Mouse (Mus musculus) CH12.LX (cell line): ENCODE measurements around the gene Rgs5.

ENCODE experiments used
- MAZ ChIP-seq: IDR thresholded peaks from 2 replicates; pipeline ENCODE4 v1.6.1; 2012; ENCODE audit warnings: low read depth, mild to moderate bottlenecking, inconsistent platforms, low read length, improper control_type of control experiment, moderate library complexity
- RCOR1 ChIP-seq: conservative IDR thresholded peaks from 2 replicates; pipeline ENCODE4 v1.6.1; 2012; ENCODE audit warnings: low read depth, mild to moderate bottlenecking, inconsistent platforms, low read length, improper control_type of control experiment
- ZKSCAN1 ChIP-seq: IDR thresholded peaks from 2 replicates; pipeline ENCODE4 v1.6.1; 2012; ENCODE audit warnings: low read depth, inconsistent platforms, low read length, improper control_type of control experiment, borderline replicate concordance

GRCm38 (mm10) chr1:169680455-169681208, 25.3 kb downstream of the Rgs5 start:
- TF ChIP-seq MAZ (no peak), ZKSCAN1 (no peak), RCOR1 (no peak)
